Mouse (Mus musculus): Measurements from ENCODE around the gene Set. TPM values are rescaled to one million over a fixed set of nuclear protein-coding genes. Genes with fewer than 3 reads are reported as not detected.

The Set gene
- polyA plus RNA-seq, 1 experiment from 2014 or later: 218 TPM

DNA sequence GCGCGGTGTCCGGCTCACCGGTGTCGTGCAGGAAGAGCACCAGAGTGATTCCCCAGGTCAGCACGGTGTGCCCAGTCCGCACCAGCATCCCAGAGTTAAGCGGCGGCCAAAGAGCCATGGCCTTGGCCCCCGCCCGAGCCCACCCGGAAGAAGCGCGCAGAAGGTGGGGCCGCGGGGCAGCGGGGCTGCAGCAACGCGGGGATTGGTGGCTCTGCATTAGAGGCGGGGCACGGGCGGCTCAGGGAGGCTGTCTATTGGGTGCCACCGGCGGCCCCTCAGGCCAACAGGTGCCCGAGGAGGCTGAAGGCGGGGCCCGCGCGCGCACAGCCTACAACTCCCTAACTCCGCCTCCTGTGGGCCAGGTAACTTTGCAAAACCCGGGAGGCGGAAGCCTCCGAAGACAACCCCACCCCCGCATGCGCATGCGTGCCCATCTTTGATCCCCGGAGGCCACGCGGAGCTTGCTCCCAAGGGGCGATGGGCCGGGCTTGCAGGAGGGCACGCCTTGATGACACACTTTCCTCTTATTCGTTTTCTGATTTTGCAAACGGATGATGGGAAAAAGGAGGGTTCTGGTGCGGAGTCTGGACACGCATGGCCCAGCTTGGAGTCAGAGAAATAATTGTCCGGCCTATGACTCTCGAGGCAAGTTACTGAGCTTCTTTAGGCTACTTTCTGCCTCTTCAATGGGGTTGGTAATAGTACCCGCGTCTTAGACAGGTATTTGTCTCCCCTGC, 36.5 kb downstream of the Set start, which contains the start of gene Zdhhc12:
Zdhhc12 (minus strand) TSS at position 178 of the 737 bp plus-strand sequence.
- peak; percentile 97 for ATAC-seq (ENCODE audit: insufficient number of reproducible peaks, insufficient read depth, low FRiP score, low read depth)
- peaks cover 30% of the 10 kb centered on the region for H3K36me3 ChIP-seq (ENCODE audit: control insufficient read depth, insufficient read depth, low read length)
- WGBS: under 1% methylated on average over 51 of the region's 51 CpGs

GRCm38 (mm10) chr2:30094208-30094588, 37.0 kb downstream of the Set start:
- Histone ChIP-seq H3K4me3 (ENCODE audit: control insufficient read depth in 1 of 2, insufficient read depth in 1 of 2, low read depth in 1 of 2, low read length in 2 of 2) (peak overlapping the region; percentile 73 to 78), H3K4me1 (ENCODE audit: control insufficient read depth in 2 of 2, insufficient read depth in 2 of 2, low read length in 2 of 2) (peaks cover 5 to 17% of the 10 kb centered on the region in 2 experiments; a peak in 3 of 4 replicates), H3K9me3 (ENCODE audit: control insufficient read depth, low read length) (no peaks in the 10 kb centered on the region), H3K36me3 (ENCODE audit: control insufficient read depth, insufficient read depth, low read length) (peaks cover 30% of the 10 kb centered on the region), H3K27ac (replicated peaks in 1 of 2; ENCODE audit: control insufficient read depth in 1 of 2, insufficient read depth in 1 of 2, low read depth in 2 of 2, low read length in 2 of 2) (peak overlapping the region; percentile 61 to 68), H3K27me3 (ENCODE audit: control insufficient read depth, insufficient read depth, low read length) (no peaks in the 10 kb centered on the region), H3K9ac (ENCODE audit: low read length) (peak overlapping the region; percentile 89), H3K4me2 (ENCODE audit: low read length) (peak overlapping the region; percentile 95)
- WGBS: 4% methylated on average over 13 of the region's 13 CpGs
- no peak for ATAC-seq (ENCODE audit: insufficient number of reproducible peaks, insufficient read depth, low FRiP score, low read depth)

More for the DNA sequence above, 36.5 kb downstream of the Set start, which contains the start of gene Zdhhc12:
- Histone ChIP-seq H3K4me1 (ENCODE audit: control insufficient read depth in 2 of 2, insufficient read depth in 2 of 2, low read length in 2 of 2) (peaks cover 5 to 17% of the 10 kb centered on the region in 2 experiments; a peak in 3 of 4 replicates), H3K27me3 (ENCODE audit: control insufficient read depth, insufficient read depth, low read length) (no peaks in the 10 kb centered on the region), H3K9ac (ENCODE audit: low read length) (peak within 1 kb of the TSS; percentile 89), H3K4me2 (ENCODE audit: low read length) (peak within 1 kb of the TSS; percentile 95), H3K27ac (replicated peaks in 1 of 2; ENCODE audit: control insufficient read depth in 1 of 2, insufficient read depth in 1 of 2, low read depth in 2 of 2, low read length in 2 of 2) (peak within 1 kb of the TSS; percentile 61 to 68), H3K9me3 (ENCODE audit: control insufficient read depth, low read length) (no peaks in the 10 kb centered on the region), H3K4me3 (ENCODE audit: control insufficient read depth in 1 of 2, insufficient read depth in 1 of 2, low read depth in 1 of 2, low read length in 2 of 2) (peak within 1 kb of the TSS; percentile 73 to 78)

DNA sequence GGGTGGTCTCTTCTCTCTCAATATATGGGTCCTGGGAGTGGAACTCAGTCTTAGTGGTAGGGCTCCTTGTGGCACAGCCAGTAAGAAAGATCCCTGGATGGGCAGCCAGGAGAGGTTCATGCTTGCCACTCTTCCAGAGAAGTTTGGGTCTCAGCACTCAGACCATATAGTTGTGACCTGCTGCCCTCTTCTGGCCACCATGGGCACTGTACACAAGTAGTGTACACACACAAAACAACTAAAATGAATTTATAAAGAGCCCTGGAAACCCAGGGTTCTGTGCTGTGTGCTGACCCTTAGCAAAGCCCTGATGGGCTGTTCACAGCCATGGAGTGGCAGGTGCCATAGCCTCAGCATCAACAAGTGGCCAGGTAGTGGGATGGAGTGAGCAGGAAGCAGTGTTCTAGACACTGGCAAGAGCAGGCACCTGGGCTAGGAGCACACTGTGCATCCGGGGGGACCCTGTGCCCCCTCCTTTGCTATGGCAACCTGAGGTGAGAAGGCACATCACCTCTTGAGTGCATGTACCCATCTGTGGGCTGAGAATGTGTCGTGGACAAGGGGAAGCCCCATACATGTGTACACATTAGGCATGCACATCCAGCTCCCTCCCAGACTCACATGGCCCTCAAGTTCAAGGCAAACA, 38.8 kb downstream of the Set start:
- no peak for ATAC-seq (ENCODE audit: insufficient number of reproducible peaks, insufficient read depth, low FRiP score, low read depth)
- WGBS: 97% methylated on average over 2 of the region's 2 CpGs
- Histone ChIP-seq H3K9ac (ENCODE audit: low read length) (no peak overlapping the region), H3K36me3 (ENCODE audit: control insufficient read depth, insufficient read depth, low read length) (peaks cover 36% of the 10 kb centered on the region), H3K9me3 (ENCODE audit: control insufficient read depth, low read length) (no peaks in the 10 kb centered on the region), H3K4me1 (ENCODE audit: control insufficient read depth in 2 of 2, insufficient read depth in 2 of 2, low read length in 2 of 2) (peaks cover 5 to 17% of the 10 kb centered on the region in 2 experiments; a peak in 3 of 4 replicates), H3K4me3 (ENCODE audit: control insufficient read depth in 1 of 2, insufficient read depth in 1 of 2, low read depth in 1 of 2, low read length in 2 of 2) (no peak overlapping the region), H3K27me3 (ENCODE audit: control insufficient read depth, insufficient read depth, low read length) (no peaks in the 10 kb centered on the region), H3K27ac (replicated peaks in 1 of 2; ENCODE audit: control insufficient read depth in 1 of 2, insufficient read depth in 1 of 2, low read depth in 2 of 2, low read length in 2 of 2) (no peak overlapping the region), H3K4me2 (ENCODE audit: low read length) (no peak overlapping the region)

- Histone ChIP-seq H3K4me2 (ENCODE audit: low read length) (no peak overlapping the region), H3K27ac (replicated peaks in 1 of 2; ENCODE audit: control insufficient read depth in 1 of 2, insufficient read depth in 1 of 2, low read depth in 2 of 2, low read length in 2 of 2) (no peak overlapping the region), H3K4me1 (ENCODE audit: control insufficient read depth in 2 of 2, insufficient read depth in 2 of 2, low read length in 2 of 2) (no peaks in the 10 kb centered on the region), H3K9ac (ENCODE audit: low read length) (no peak overlapping the region), H3K9me3 (ENCODE audit: control insufficient read depth, low read length) (no peaks in the 10 kb centered on the region), H3K27me3 (ENCODE audit: control insufficient read depth, insufficient read depth, low read length) (no peaks in the 10 kb centered on the region), H3K4me3 (ENCODE audit: control insufficient read depth in 1 of 2, insufficient read depth in 1 of 2, low read depth in 1 of 2, low read length in 2 of 2) (no peak overlapping the region), H3K36me3 (ENCODE audit: control insufficient read depth, insufficient read depth, low read length) (peaks cover 63% of the 10 kb centered on the region)
- no peak for ATAC-seq (ENCODE audit: insufficient number of reproducible peaks, insufficient read depth, low FRiP score, low read depth)
- WGBS: 56% methylated on average over 4 of the region's 4 CpGs
These were observed 43.0 kb downstream of the Set start for GRCm38 (mm10) chr2:30100214-30100613.

GRCm38 (mm10) chr2:30106364-30106763, 49.2 kb downstream of the Set start:
- no peak for ATAC-seq (ENCODE audit: insufficient number of reproducible peaks, insufficient read depth, low FRiP score, low read depth)
- H3K4me2 ChIP-seq (ENCODE audit: low read length): no peak overlapping the region
- no peaks in the 10 kb centered on the region for H3K27me3 ChIP-seq (ENCODE audit: control insufficient read depth, insufficient read depth, low read length)
- no peaks in the 10 kb centered on the region for H3K9me3 ChIP-seq (ENCODE audit: control insufficient read depth, low read length)
- H3K36me3 ChIP-seq (ENCODE audit: control insufficient read depth, insufficient read depth, low read length): peaks cover 96% of the 10 kb centered on the region
- no peaks in the 10 kb centered on the region for H3K4me1 ChIP-seq (ENCODE audit: control insufficient read depth in 2 of 2, insufficient read depth in 2 of 2, low read length in 2 of 2)
- H3K9ac ChIP-seq (ENCODE audit: low read length): no peak overlapping the region
- no peak overlapping the region for H3K27ac ChIP-seq (replicated peaks in 1 of 2; ENCODE audit: control insufficient read depth in 1 of 2, insufficient read depth in 1 of 2, low read depth in 2 of 2, low read length in 2 of 2)
- H3K4me3 ChIP-seq (ENCODE audit: control insufficient read depth in 1 of 2, insufficient read depth in 1 of 2, low read depth in 1 of 2, low read length in 2 of 2): no peak overlapping the region

- Histone ChIP-seq H3K36me3 (ENCODE audit: control insufficient read depth, insufficient read depth, low read length) (peaks cover 93% of the 10 kb centered on the region), H3K27me3 (ENCODE audit: control insufficient read depth, insufficient read depth, low read length) (no peaks in the 10 kb centered on the region), H3K4me2 (ENCODE audit: low read length) (no peak overlapping the region), H3K4me3 (ENCODE audit: control insufficient read depth in 1 of 2, insufficient read depth in 1 of 2, low read depth in 1 of 2, low read length in 2 of 2) (no peak overlapping the region), H3K27ac (replicated peaks in 1 of 2; ENCODE audit: control insufficient read depth in 1 of 2, insufficient read depth in 1 of 2, low read depth in 2 of 2, low read length in 2 of 2) (no peak overlapping the region), H3K4me1 (ENCODE audit: control insufficient read depth in 2 of 2, insufficient read depth in 2 of 2, low read length in 2 of 2) (no peaks in the 10 kb centered on the region), H3K9ac (ENCODE audit: low read length) (no peak overlapping the region), H3K9me3 (ENCODE audit: control insufficient read depth, low read length) (no peaks in the 10 kb centered on the region)
- 96% methylated on average over 5 of the region's 5 CpGs for WGBS
- ATAC-seq (ENCODE audit: insufficient number of reproducible peaks, insufficient read depth, low FRiP score, low read depth): no peak
These were observed 50.5 kb downstream of the Set start for GRCm38 (mm10) chr2:30107646-30108045.

- no peak for ATAC-seq (ENCODE audit: insufficient number of reproducible peaks, insufficient read depth, low FRiP score, low read depth)
These were observed 51.1 kb downstream of the Set start for GRCm38 (mm10) chr2:30108260-30108659.

More at GRCm38 (mm10) chr2:30108260-30108659, 51.1 kb downstream of the Set start:
- H3K9me3 ChIP-seq (ENCODE audit: control insufficient read depth, low read length): no peaks in the 10 kb centered on the region
- H3K4me3 ChIP-seq (ENCODE audit: control insufficient read depth in 1 of 2, insufficient read depth in 1 of 2, low read depth in 1 of 2, low read length in 2 of 2): no peak overlapping the region
- H3K27me3 ChIP-seq (ENCODE audit: control insufficient read depth, insufficient read depth, low read length): no peaks in the 10 kb centered on the region
- H3K36me3 ChIP-seq (ENCODE audit: control insufficient read depth, insufficient read depth, low read length): peaks cover 93% of the 10 kb centered on the region
- H3K4me1 ChIP-seq (ENCODE audit: control insufficient read depth in 2 of 2, insufficient read depth in 2 of 2, low read length in 2 of 2): no peaks in the 10 kb centered on the region
- H3K4me2 ChIP-seq (ENCODE audit: low read length): no peak overlapping the region
- H3K9ac ChIP-seq (ENCODE audit: low read length): no peak overlapping the region
- no peak overlapping the region for H3K27ac ChIP-seq (replicated peaks in 1 of 2; ENCODE audit: control insufficient read depth in 1 of 2, insufficient read depth in 1 of 2, low read depth in 2 of 2, low read length in 2 of 2)
- WGBS: 79% methylated on average over 4 of the region's 4 CpGs

Data from heart, embryonic 14.5 days (tissue).